Mouse (Mus musculus): ENCODE results near the gene Kif13a.

- no peak for TF ChIP-seq CTCF (IDR thresholded peaks at IDR 0.05; ENCODE audit: borderline replicate concordance, extremely low read depth, insufficient read depth, insufficient read length)
- no peak for TF ChIP-seq POLR2A (IDR thresholded peaks at IDR 0.05; ENCODE audit: borderline replicate concordance, extremely low read depth, insufficient read depth, insufficient read length, poor library complexity, severe bottlenecking)
These were observed 37.3 kb downstream of the Kif13a start for GRCm38 (mm10) chr13:46892380-46892779.
